Mouse (Mus musculus): ENCODE results near the gene Sdhaf3.

DNA sequence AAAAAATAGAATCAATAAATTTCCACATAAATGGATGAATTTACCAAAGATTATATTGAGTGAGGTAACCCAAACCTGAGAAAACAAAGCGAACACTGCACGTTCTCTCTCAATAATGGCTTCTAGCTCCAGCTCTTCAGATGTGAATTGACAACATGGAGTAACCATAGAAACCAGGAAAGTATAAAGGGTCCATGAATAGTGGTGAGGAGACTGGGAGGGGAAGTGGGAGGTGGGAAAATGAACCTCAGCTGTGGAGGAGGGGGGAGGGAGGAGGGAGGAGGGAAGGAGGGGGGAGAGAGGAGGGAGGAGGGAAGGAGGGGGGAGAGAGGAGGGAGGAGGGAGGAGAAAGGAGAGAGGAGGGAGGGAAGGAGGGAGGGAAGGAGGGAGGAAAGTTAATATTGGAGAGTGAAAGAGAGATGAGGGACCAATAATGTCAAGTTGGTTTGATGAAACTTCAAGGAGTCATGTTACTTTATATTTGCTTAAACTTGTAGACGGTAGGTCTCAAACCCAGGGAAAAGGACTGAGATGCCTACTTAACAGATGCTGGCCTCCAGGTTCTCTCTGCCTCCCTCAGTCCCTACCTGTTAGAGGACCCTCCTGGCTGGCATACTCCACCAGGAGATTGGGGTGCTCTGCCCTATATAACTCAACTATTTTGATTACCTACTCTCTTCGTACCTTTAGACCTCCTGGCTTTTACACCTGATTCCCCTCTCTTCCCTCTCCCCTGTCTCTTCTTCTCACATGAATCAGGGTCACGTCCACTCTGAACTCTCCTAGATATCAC lies 126.9 kb downstream of the Sdhaf3 start:
- no peak for TF ChIP-seq POLR2A (IDR thresholded peaks at IDR 0.05; ENCODE audit: low read depth, low read length)
- TF ChIP-seq CTCF (IDR thresholded peaks at IDR 0.05; ENCODE audit: extremely low read depth, insufficient read depth, insufficient read length, insufficient replicate concordance): no peak
